Mouse (Mus musculus) heart, postnatal 36 days (tissue): ENCODE results near the gene Dyrk1b. TPM values are rescaled to one million over a fixed set of nuclear protein-coding genes. Genes with fewer than 3 reads are reported as not detected.
"Not testable (repeated sequence)": the region's sequence is repeated elsewhere in the genome, so short reads cannot be mapped to it uniquely, and the experiment has no call there.

Experiments
- DNase-seq, 2 experiments: peaks; one replicate each; pipeline ENCODE4 v3.0.0; 2021 to 2022
- intact Hi-C: fragments of 180-260 bp; cut with DNase I; formaldehyde crosslinking; loops from one replicate; pipeline ENCODE4 v1.15.1; 2025
- total RNA-seq, 2 experiments: library from RNA; stranded (reverse); gene quantifications; 2 replicates each; pipeline ENCODE4 v1.2.3; 2021

Gene Dyrk1b
- total RNA-seq, result 10 to 100 TPM; 31.2 to 34.2 TPM

GRCm38 (mm10) chr7:28179228-28179627 is at the start of gene Dyrk1b:
Dyrk1b (plus strand) TSS chr7:28179469.
- peak; percentile 98 for DNase-seq
- intact Hi-C loops, result no loop called here

- DNase-seq, result peak in 1 of 2 experiments; percentile 13
- intact Hi-C loops, result no loop called here
Measured at GRCm38 (mm10) chr7:28137613-28138012, 41.7 kb upstream of the Dyrk1b start.

GRCm38 (mm10) chr7:28148263-28148662 is 31.0 kb upstream of the Dyrk1b start:
- intact Hi-C loops, result loop anchor here (1.0 to 5.0 kb wide), 4 partner anchors 20 to 151 kb away; partner anchors contain the start of gene Psmc4
- DNase-seq, result peak; percentile 61 to 77

GRCm38 (mm10) chr7:28149841-28150240 is 29.4 kb upstream of the Dyrk1b start:
- intact Hi-C loops, result loop anchor here (5.0 kb wide), 1 partner anchor 98 kb away; the partner anchor contains the start of gene Psmc4
- DNase-seq, result no peak

- peak; percentile 18 to 29 for DNase-seq
- intact Hi-C loops, result no loop called here
Measured at GRCm38 (mm10) chr7:28151584-28152221, 27.6 kb upstream of the Dyrk1b start.

- DNase-seq, intact Hi-C loops: not testable (repeated sequence)
Measured at GRCm38 (mm10) chr7:28153595-28153994, 25.7 kb upstream of the Dyrk1b start.

GRCm38 (mm10) chr7:28159292-28159691 is 20.0 kb upstream of the Dyrk1b start:
- intact Hi-C loops, result loop anchor here (2.0 kb wide), 1 partner anchor 52 kb away; no protein-coding TSS in a partner anchor

GRCm38 (mm10) chr7:28159893-28160292 is 19.4 kb upstream of the Dyrk1b start:
- no peak for DNase-seq
- intact Hi-C loops, result loop anchor here (2.0 kb wide), 1 partner anchor 53 kb away; no protein-coding TSS in a partner anchor

More at GRCm38 (mm10) chr7:28159292-28159691, 20.0 kb upstream of the Dyrk1b start:
- no peak for DNase-seq

- DNase-seq, result no peak
- intact Hi-C loops, result no loop called here
Measured at GRCm38 (mm10) chr7:28161163-28161749, 18.0 kb upstream of the Dyrk1b start.

- intact Hi-C loops, result no loop called here
- no peak for DNase-seq
Measured at GRCm38 (mm10) chr7:28165406-28165805, 13.9 kb upstream of the Dyrk1b start.

GRCm38 (mm10) chr7:28168320-28169115 is 10.8 kb upstream of the Dyrk1b start:
- peak; percentile 62 to 67 for DNase-seq
- intact Hi-C loops, result loop anchor here (1.0 to 2.0 kb wide), 2 partner anchors 20 to 118 kb away; partner anchors contain the start of gene Psmc4

- intact Hi-C loops, result loop anchor here (2.0 kb wide), 1 partner anchor 119 kb away; the partner anchor contains the start of gene Psmc4
Measured at GRCm38 (mm10) chr7:28169489-28170422, 9.5 kb upstream of the Dyrk1b start, which contains the start of gene Fbl. Fbl (plus strand) TSS chr7:28169710.

GRCm38 (mm10) chr7:28175358-28175757 is 3.9 kb upstream of the Dyrk1b start:
- intact Hi-C loops, result no loop called here

More at GRCm38 (mm10) chr7:28169489-28170422, 9.5 kb upstream of the Dyrk1b start, which contains the start of gene Fbl:
- peak; percentile 88 to 90 for DNase-seq

GRCm38 (mm10) chr7:28179741-28180377 is 590 bp downstream of the Dyrk1b start:
- intact Hi-C loops, result no loop called here
- DNase-seq, result peak; percentile 90 to 92

More at GRCm38 (mm10) chr7:28175358-28175757, 3.9 kb upstream of the Dyrk1b start:
- no peak for DNase-seq

GRCm38 (mm10) chr7:28180890-28181289 is 1.6 kb downstream of the Dyrk1b start:
- intact Hi-C loops, result no loop called here
- DNase-seq, result no peak

GRCm38 (mm10) chr7:28181376-28181775 is 2.1 kb downstream of the Dyrk1b start:
- no peak for DNase-seq
- intact Hi-C loops, result no loop called here

- intact Hi-C loops, result no loop called here
Measured at GRCm38 (mm10) chr7:28182320-28182719, 3.1 kb downstream of the Dyrk1b start.

GRCm38 (mm10) chr7:28185884-28186283 is 6.6 kb downstream of the Dyrk1b start:
- intact Hi-C loops, result no loop called here
- no peak for DNase-seq

More at GRCm38 (mm10) chr7:28182320-28182719, 3.1 kb downstream of the Dyrk1b start:
- no peak for DNase-seq

- intact Hi-C loops, result no loop called here
- DNase-seq, result no peak
Measured at GRCm38 (mm10) chr7:28186631-28187030, 7.4 kb downstream of the Dyrk1b start.
